In the genomic region with DNA sequence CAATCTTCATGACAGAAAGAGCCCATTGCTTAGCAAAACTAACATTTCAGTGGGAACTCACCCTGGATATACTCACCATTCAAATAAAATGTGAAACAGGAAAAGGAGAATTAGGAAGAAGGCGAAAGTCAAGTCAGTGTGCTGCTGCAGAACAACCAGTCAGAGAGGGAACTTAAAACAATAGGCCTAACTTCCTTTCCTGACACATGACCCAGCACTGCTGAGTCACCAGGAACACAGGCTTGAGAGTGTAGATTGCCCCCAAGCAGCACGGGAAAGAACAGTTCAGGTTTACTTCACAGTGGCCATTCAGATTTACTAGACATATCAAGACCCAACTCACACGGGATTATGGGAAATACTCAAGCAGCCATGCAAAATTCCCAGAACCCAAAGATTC, we compare ENCODE assay signal across 10 mouse cellular contexts.
DNase-seq lines count a peak whose midpoint lies in the region; ATAC-seq and TF ChIP-seq lines count a peak whose summit lies in the region.
"Had no signal": no experiment of that assay in that cellular context is flagged by ENCODE, and none has a peak within 500 bp of the region (broad histone marks: within the 10 kb centered on the region; RNA-seq: fewer than 3 reads in every experiment).

No protein-coding gene starts in this region.

- no peak overlapping the region for H3K4me3 ChIP-seq in limb, embryonic 14.5 days (replicated peaks; ENCODE audit: low read length)
- H3K4me3 ChIP-seq in limb, embryonic 10.5 days, result no peak overlapping the region
- no peak overlapping the region for H3K4me3 ChIP-seq in stomach, postnatal 0 days (ENCODE audit: low read depth, low read length)
- H3K4me3 ChIP-seq: erythroblast, embryonic 14.5 days; neural tube, embryonic 13.5 days had no signal

- no peak for TF ChIP-seq CTCF in stomach, postnatal 0 days (IDR thresholded peaks at IDR 0.05; ENCODE audit: low read depth)

- TF ChIP-seq EP300 in stomach, postnatal 0 days (optimal IDR thresholded peaks at IDR 0.05), result no peak

- H3K27me3 ChIP-seq in limb, embryonic 14.5 days (ENCODE audit: control insufficient read depth, insufficient read depth, low read length), result no peaks in the 10 kb centered on the region
- H3K27me3 ChIP-seq in limb, embryonic 10.5 days (ENCODE audit: low read depth, poor library complexity, severe bottlenecking), result peaks cover 87% of the 10 kb centered on the region
- no peaks in the 10 kb centered on the region for H3K27me3 ChIP-seq in stomach, postnatal 0 days (ENCODE audit: control insufficient read depth, insufficient read depth, low read length)
- H3K27me3 ChIP-seq: neural tube, embryonic 13.5 days had no signal

- H3K4me1 ChIP-seq in limb, embryonic 14.5 days (ENCODE audit: control insufficient read depth, insufficient read depth, low read length), result no peaks in the 10 kb centered on the region
- H3K4me1 ChIP-seq in limb, embryonic 10.5 days, result peaks cover 18% of the 10 kb centered on the region
- no peaks in the 10 kb centered on the region for H3K4me1 ChIP-seq in stomach, postnatal 0 days (replicated peaks; ENCODE audit: control insufficient read depth, insufficient read depth)
- H3K4me1 ChIP-seq: neural tube, embryonic 13.5 days had no signal

- 0 out of 2 replicates have a peak, but pooled peaks have one; percentile 37 for ATAC-seq in limb, embryonic 14.5 days (ENCODE audit: low FRiP score, low read depth)
- ATAC-seq in stomach, postnatal 0 days (ENCODE audit: low FRiP score, low TSS enrichment), result peak; percentile 66; the same call in 1 of the 2 replicates

- TF ChIP-seq POLR2A in limb, embryonic 14.5 days (IDR thresholded peaks at IDR 0.05; ENCODE audit: borderline replicate concordance, extremely low read depth, insufficient read depth, insufficient read length), result no peak

- H3K4me2 ChIP-seq in limb, embryonic 14.5 days (replicated peaks; ENCODE audit: low read depth, low read length, severe bottlenecking), result no peak overlapping the region
- H3K4me2 ChIP-seq in stomach, postnatal 0 days (replicated peaks; ENCODE audit: low read depth), result no peak overlapping the region
- H3K4me2 ChIP-seq: neural tube, embryonic 13.5 days had no signal

- H3K9ac ChIP-seq in limb, embryonic 14.5 days (ENCODE audit: low read depth, low read length, severe bottlenecking), result no peak overlapping the region
- H3K9ac ChIP-seq in stomach, postnatal 0 days (ENCODE audit: low read length), result no peak overlapping the region
- H3K9ac ChIP-seq: neural tube, embryonic 13.5 days had no signal

- WGBS in limb, embryonic 14.5 days, result 65% methylated on average over 3 of the region's 3 CpGs
- 73% methylated on average over 3 of the region's 3 CpGs for WGBS in limb, embryonic 10.5 days
- 52% methylated on average over 3 of the region's 3 CpGs for WGBS in stomach, postnatal 0 days

- H3K9me3 ChIP-seq in limb, embryonic 14.5 days (ENCODE audit: control insufficient read depth, low read length), result no peaks in the 10 kb centered on the region
- H3K9me3 ChIP-seq in limb, embryonic 10.5 days (replicated peaks), result no peaks in the 10 kb centered on the region
- no peaks in the 10 kb centered on the region for H3K9me3 ChIP-seq in stomach, postnatal 0 days (ENCODE audit: control insufficient read depth, low read length)
- H3K9me3 ChIP-seq: neural tube, embryonic 13.5 days had no signal

- DNase-seq in limb, embryonic 14.5 days (ENCODE audit: low spot score), result peak; percentile 12
- DNase-seq in limb, embryonic 10.5 days (ENCODE audit: low spot score), result no peak
- DNase-seq in heart, adult 18-20 months, result peak; percentile 49 to 73
- DNase-seq in kidney, postnatal 10 days, result peak; percentile 48
- DNase-seq in stomach, postnatal 0 days (ENCODE audit: low spot score), result peak; percentile 38
- no peak for DNase-seq in urinary bladder, postnatal 10 days (ENCODE audit: low spot score)
- DNase-seq in cerebellum, adult 8-10 months, result no peak
- no peak for DNase-seq in cerebellum, adult 9-11 months

- H3K27ac ChIP-seq in limb, embryonic 14.5 days (replicated peaks; ENCODE audit: low read depth, low read length), result no peak overlapping the region
- no peak overlapping the region for H3K27ac ChIP-seq in limb, embryonic 10.5 days
- H3K27ac ChIP-seq in stomach, postnatal 0 days (replicated peaks), result no peak overlapping the region
- H3K27ac ChIP-seq: neural tube, embryonic 13.5 days had no signal

- H3K36me3 ChIP-seq in limb, embryonic 14.5 days (ENCODE audit: control insufficient read depth, insufficient read depth, low read length), result no peaks in the 10 kb centered on the region
- no peaks in the 10 kb centered on the region for H3K36me3 ChIP-seq in limb, embryonic 10.5 days
- H3K36me3 ChIP-seq in stomach, postnatal 0 days (ENCODE audit: control insufficient read depth, insufficient read depth, low read length), result no peaks in the 10 kb centered on the region
- H3K36me3 ChIP-seq: neural tube, embryonic 13.5 days had no signal

Comparison
In these comparisons a context has a peak if more than half of its experiments do, and no peak if none do; other contexts are left out.
1. DNase-seq: peak in limb, embryonic 14.5 days (single experiment), heart, adult 18-20 months (2 of 2), kidney, postnatal 10 days (single experiment) and stomach, postnatal 0 days (single experiment); none in limb, embryonic 10.5 days (single experiment), urinary bladder, postnatal 10 days (single experiment), cerebellum, adult 8-10 months (single experiment) and cerebellum, adult 9-11 months (single experiment).